Mouse (Mus musculus) MEL (cell line): ENCODE results near the gene Asb2.

Source experiments
- SIN3A ChIP-seq: IDR thresholded peaks from 2 replicates; pipeline ENCODE4 v1.6.1; 2012; ENCODE audit warnings: low read length, improper control_type of control experiment, inconsistent platforms
- ZNF384 ChIP-seq: IDR thresholded peaks from 2 replicates; pipeline ENCODE4 v1.6.1; 2012; ENCODE audit warnings: low read depth, mild to moderate bottlenecking, inconsistent platforms, low read length, improper control_type of control experiment

GRCm38 (mm10) chr12:103327107-103327506, 28.7 kb downstream of the Asb2 start:
- no peak for TF ChIP-seq SIN3A
- no peak for TF ChIP-seq ZNF384
